ENCODE assay signal across 8 mouse cellular contexts in genomic region chr3:88717198-88717798, GRCm38 (mm10). TPM values are rescaled to one million over a fixed set of nuclear protein-coding genes. Genes with fewer than 3 reads are reported as not detected.
DNase-seq lines count a peak whose midpoint lies in the region; ATAC-seq lines count a peak whose summit lies in the region.

No protein-coding gene starts in this region.

- peak; percentile 13 for DNase-seq in layer of hippocampus, adult 9-11 months
- no peak for DNase-seq in layer of hippocampus, adult 9-10 months (ENCODE audit: low spot score)
- peak; percentile 21 for DNase-seq in adrenal gland, adult 8-10 months
- peak; percentile 41 for DNase-seq in liver, embryonic 11.5 days (ENCODE audit: low spot score)
- no peak for DNase-seq in adipocyte (ENCODE audit: low spot score)

- peak; percentile 42 for ATAC-seq in erythroblast, adult 5-6 weeks (replicated peaks; ENCODE audit: low FRiP score, poor library complexity, severe bottlenecking)
- ATAC-seq in hindbrain, embryonic 16.5 days, result peak; percentile 73
- ATAC-seq in liver, embryonic 11.5 days (replicated peaks; ENCODE audit: low FRiP score), result peak; percentile 61
- ATAC-seq in midbrain, embryonic 15.5 days (replicated peaks), result peak; percentile 61

- peak overlapping the region; percentile 61 for H3K4me3 ChIP-seq in hindbrain, embryonic 16.5 days (ENCODE audit: low read length)
- H3K4me3 ChIP-seq in liver, embryonic 11.5 days (ENCODE audit: low read depth, low read length), result peak overlapping the region; percentile 77
- H3K4me3 ChIP-seq in midbrain, embryonic 15.5 days, result peak overlapping the region; percentile 53

- peak overlapping the region; percentile 74 for H3K27ac ChIP-seq in hindbrain, embryonic 16.5 days (ENCODE audit: low read depth, low read length)
- H3K27ac ChIP-seq in liver, embryonic 11.5 days (ENCODE audit: low read depth, low read length), result peak overlapping the region; percentile 67
- peak overlapping the region; percentile 31 for H3K27ac ChIP-seq in midbrain, embryonic 15.5 days

- peak overlapping the region; percentile 82 for H3K4me2 ChIP-seq in hindbrain, embryonic 16.5 days (ENCODE audit: low read length)
- peak overlapping the region; percentile 86 for H3K4me2 ChIP-seq in liver, embryonic 11.5 days
- H3K4me2 ChIP-seq in midbrain, embryonic 15.5 days, result peak overlapping the region; percentile 96

- H3K4me1 ChIP-seq in hindbrain, embryonic 16.5 days (ENCODE audit: control insufficient read depth, insufficient read depth, low read depth, low read length), result peaks cover 8% of the 10 kb centered on the region
- H3K4me1 ChIP-seq in liver, embryonic 11.5 days (replicated peaks; ENCODE audit: control insufficient read depth, insufficient read depth, low read length), result peaks cover 4% of the 10 kb centered on the region
- H3K4me1 ChIP-seq in midbrain, embryonic 15.5 days, result peaks cover 22% of the 10 kb centered on the region

- no peaks in the 10 kb centered on the region for H3K9me3 ChIP-seq in hindbrain, embryonic 16.5 days (ENCODE audit: control insufficient read depth, low read length)
- H3K9me3 ChIP-seq in liver, embryonic 11.5 days (ENCODE audit: control insufficient read depth, low read length), result no peaks in the 10 kb centered on the region
- H3K9me3 ChIP-seq in midbrain, embryonic 15.5 days, result no peaks in the 10 kb centered on the region

- peaks cover 15% of the 10 kb centered on the region; the same call in 1 of the 2 replicates for H3K36me3 ChIP-seq in hindbrain, embryonic 16.5 days (ENCODE audit: control insufficient read depth, insufficient read depth, low read length)
- peaks cover 15% of the 10 kb centered on the region for H3K36me3 ChIP-seq in liver, embryonic 11.5 days (ENCODE audit: control insufficient read depth, insufficient read depth, low read length)
- peaks cover 19% of the 10 kb centered on the region for H3K36me3 ChIP-seq in midbrain, embryonic 15.5 days (replicated peaks)

- WGBS in hindbrain, embryonic 16.5 days, result 6% methylated on average over 9 of the region's 9 CpGs
- WGBS in liver, embryonic 11.5 days, result 8% methylated on average over 9 of the region's 9 CpGs
- WGBS in midbrain, embryonic 15.5 days, result 5% methylated on average over 9 of the region's 9 CpGs

- H3K27me3 ChIP-seq in hindbrain, embryonic 16.5 days (replicated peaks; ENCODE audit: control insufficient read depth, insufficient read depth, low read length), result no peaks in the 10 kb centered on the region
- H3K27me3 ChIP-seq in liver, embryonic 11.5 days (replicated peaks; ENCODE audit: control insufficient read depth, insufficient read depth, low read length), result no peaks in the 10 kb centered on the region
- H3K27me3 ChIP-seq in midbrain, embryonic 15.5 days (replicated peaks), result no peaks in the 10 kb centered on the region

- H3K9ac ChIP-seq in hindbrain, embryonic 16.5 days (ENCODE audit: low read depth, low read length), result peak overlapping the region; percentile 73
- peak overlapping the region; percentile 79 for H3K9ac ChIP-seq in liver, embryonic 11.5 days (ENCODE audit: low read depth, low read length)
- peak overlapping the region; percentile 70 for H3K9ac ChIP-seq in midbrain, embryonic 15.5 days

RNA-seq across cellular contexts. Expression of gene Rit1, which starts 0.7 kb away (rescaled TPM):
- 10 to 100 TPM; 55.0 to 65.3 (median 59.1) TPM for total RNA-seq in adrenal gland, adult 8-10 months (2022)
- 99.9 and 111 TPM in 2 replicates for total RNA-seq in erythroblast, adult 5-6 weeks (2015; ENCODE audit: low replicate concordance)
- 90.6 and 102 TPM in 2 replicates for total RNA-seq in erythroblast, adult 5-6 weeks (2017; ENCODE audit: low replicate concordance)
- 72.2 and 72.6 TPM in 2 replicates for polyA plus RNA-seq in hindbrain, embryonic 16.5 days (2015; fragmentation: Nextera tagmentation; extraction: Ambion mirVana)
- polyA plus RNA-seq in liver, embryonic 11.5 days (2014; fragmentation: Nextera tagmentation; extraction: Ambion mirVana), result 33.9 and 34.4 TPM in 2 replicates
- 62.0 and 64.0 TPM in 2 replicates for polyA plus RNA-seq in midbrain, embryonic 15.5 days (2015; fragmentation: Nextera tagmentation; extraction: Ambion mirVana)

RNA-seq across cellular contexts. Expression of gene Khdc4, which starts 31.7 kb away (rescaled TPM):
- total RNA-seq in adrenal gland, adult 8-10 months (2022), result 10 to 100 TPM; 48.9 to 84.1 (median 58.1) TPM
- 25.0 and 29.5 TPM in 2 replicates for total RNA-seq in erythroblast, adult 5-6 weeks (2015; ENCODE audit: low replicate concordance)
- 19.9 and 23.4 TPM in 2 replicates for total RNA-seq in erythroblast, adult 5-6 weeks (2017; ENCODE audit: low replicate concordance)
- 70.2 and 81.8 TPM in 2 replicates for polyA plus RNA-seq in hindbrain, embryonic 16.5 days (2015; fragmentation: Nextera tagmentation; extraction: Ambion mirVana)
- polyA plus RNA-seq in liver, embryonic 11.5 days (2014; fragmentation: Nextera tagmentation; extraction: Ambion mirVana), result 64.7 and 65.7 TPM in 2 replicates
- polyA plus RNA-seq in midbrain, embryonic 15.5 days (2015; fragmentation: Nextera tagmentation; extraction: Ambion mirVana), result 88.9 and 92.9 TPM in 2 replicates

RNA-seq across cellular contexts. Expression of gene Syt11, which starts 57.7 kb away (rescaled TPM):
- total RNA-seq in adrenal gland, adult 8-10 months (2022), result 10 to 100 TPM; 13.5 to 24.3 (median 15.7) TPM
- 0.19 TPM in 1 of 2 replicates, not detected in the other for total RNA-seq in erythroblast, adult 5-6 weeks (2015; ENCODE audit: low replicate concordance)
- total RNA-seq in erythroblast, adult 5-6 weeks (2017; ENCODE audit: low replicate concordance), result 0.85 TPM in 1 of 2 replicates, not detected in the other
- 249 and 257 TPM in 2 replicates for polyA plus RNA-seq in hindbrain, embryonic 16.5 days (2015; fragmentation: Nextera tagmentation; extraction: Ambion mirVana)
- polyA plus RNA-seq in liver, embryonic 11.5 days (2014; fragmentation: Nextera tagmentation; extraction: Ambion mirVana), result 4.7 and 5.2 TPM in 2 replicates
- polyA plus RNA-seq in midbrain, embryonic 15.5 days (2015; fragmentation: Nextera tagmentation; extraction: Ambion mirVana), result 204 and 208 TPM in 2 replicates

Comparison
In these comparisons a context has a peak if more than half of its experiments do, and no peak if none do; other contexts are left out.
1. DNase-seq: peak in layer of hippocampus, adult 9-11 months (single experiment), adrenal gland, adult 8-10 months (single experiment) and liver, embryonic 11.5 days (single experiment); none in layer of hippocampus, adult 9-10 months (single experiment) and adipocyte (single experiment).
2. RNA of gene Syt11, which starts 57.7 kb away (polyA plus RNA-seq): 249 to 257 TPM in hindbrain, embryonic 16.5 days and 204 to 208 TPM in midbrain, embryonic 15.5 days; 4.7 to 5.2 TPM in liver, embryonic 11.5 days; every median in the first group is over 10 times any median in the second.
3. Peak in every context shown above with its lines, with median percentiles within 50 percentile points of each other: ATAC-seq, H3K27ac ChIP-seq, H3K4me2 ChIP-seq, H3K4me3 ChIP-seq and H3K9ac ChIP-seq.